Mouse (Mus musculus) left cerebral cortex, adult 18-20 months (tissue): Measurements from ENCODE around the gene Podnl1. TPM values are rescaled to one million over a fixed set of nuclear protein-coding genes. Genes with fewer than 3 reads are reported as not detected.

Experiments used
- DNase-seq, 2 experiments: peaks; one replicate each; pipeline ENCODE4 v3.0.0; 2021 to 2022; ENCODE audit warnings: low spot score in 2 of 2, mixed read lengths in 1 of 2
- total RNA-seq, 2 experiments: library from RNA; stranded (reverse); gene quantifications; 2 replicates each; pipeline ENCODE4 v1.2.3; 2021

Gene Podnl1
- total RNA-seq, 2 experiments from 2014 or later, result not detected

DNA sequence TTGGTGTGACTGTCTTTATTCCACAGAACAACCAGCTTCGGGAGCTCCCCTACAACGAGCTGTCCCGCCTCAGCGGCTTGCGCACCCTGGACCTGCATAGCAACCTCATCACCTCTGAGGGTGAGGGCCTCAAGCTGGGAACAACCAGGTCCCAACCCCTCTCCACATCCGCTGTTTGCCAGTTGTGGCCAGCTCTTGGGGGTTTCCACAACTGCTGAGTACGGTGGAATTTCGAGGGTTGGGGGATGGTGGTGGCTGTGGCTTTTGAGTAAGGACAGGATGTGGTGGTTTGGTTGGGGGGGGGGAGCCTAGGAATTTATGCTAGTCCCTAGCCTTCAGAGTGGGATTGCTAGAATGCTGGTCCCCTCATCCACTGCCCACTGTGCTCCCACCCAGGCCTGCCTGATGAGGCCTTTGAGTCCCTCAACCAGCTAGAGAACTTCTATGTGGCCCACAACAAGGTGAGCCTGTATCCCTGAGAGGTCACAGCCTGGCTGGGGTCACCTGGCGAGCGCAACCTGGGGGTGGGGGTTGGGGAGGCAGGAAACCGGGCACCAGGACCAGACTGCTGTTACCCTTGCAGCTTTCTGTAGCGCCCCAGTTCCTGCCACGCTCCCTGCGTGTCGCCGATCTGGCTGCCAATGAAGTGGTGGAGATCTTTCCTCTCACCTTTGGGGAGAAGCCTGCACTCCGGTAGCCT lies 1.6 kb downstream of the Podnl1 start:
- no peak for DNase-seq

DNA sequence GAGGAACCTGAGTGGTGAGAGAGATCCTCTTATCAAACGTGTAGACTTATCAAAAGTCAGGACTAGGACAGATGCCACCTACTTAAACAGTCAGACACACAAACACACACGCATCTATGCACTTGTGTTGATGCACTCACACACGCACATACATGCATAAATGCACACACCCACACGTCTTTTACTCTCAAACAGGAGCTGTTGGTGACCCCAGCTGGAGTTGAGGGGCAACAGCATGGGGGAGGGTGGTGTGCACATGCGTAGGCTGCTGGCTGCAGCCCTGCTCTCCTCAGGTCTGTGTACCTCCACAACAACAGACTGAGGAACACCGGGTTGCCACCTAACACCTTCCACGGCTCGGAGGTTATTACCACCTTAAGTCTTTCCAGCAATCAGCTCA lies 2.5 kb downstream of the Podnl1 start:
- DNase-seq, result no peak

DNA sequence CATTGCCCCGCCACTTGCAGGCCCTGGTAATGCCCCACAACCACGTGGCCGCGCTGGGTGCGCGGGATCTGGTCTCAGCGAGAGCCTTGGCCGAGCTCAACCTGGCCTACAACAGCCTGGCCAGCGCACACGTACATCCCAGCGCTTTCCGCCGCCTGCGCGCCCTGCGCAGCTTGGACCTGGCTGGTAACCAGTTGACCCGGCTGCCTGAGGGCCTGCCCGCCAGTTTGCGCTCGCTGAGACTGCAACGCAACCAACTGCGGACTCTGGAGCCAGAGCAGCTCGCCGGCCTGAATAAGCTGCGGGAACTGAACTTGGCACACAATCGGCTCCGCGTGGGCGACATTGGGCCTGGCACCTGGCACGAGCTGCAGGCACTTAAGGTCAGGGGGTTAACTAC lies 5.0 kb downstream of the Podnl1 start:
- DNase-seq, result no peak

GRCm38 (mm10) chr8:84132225-84132624 lies 6.4 kb downstream of the Podnl1 start:
- DNase-seq, result no peak

DNA sequence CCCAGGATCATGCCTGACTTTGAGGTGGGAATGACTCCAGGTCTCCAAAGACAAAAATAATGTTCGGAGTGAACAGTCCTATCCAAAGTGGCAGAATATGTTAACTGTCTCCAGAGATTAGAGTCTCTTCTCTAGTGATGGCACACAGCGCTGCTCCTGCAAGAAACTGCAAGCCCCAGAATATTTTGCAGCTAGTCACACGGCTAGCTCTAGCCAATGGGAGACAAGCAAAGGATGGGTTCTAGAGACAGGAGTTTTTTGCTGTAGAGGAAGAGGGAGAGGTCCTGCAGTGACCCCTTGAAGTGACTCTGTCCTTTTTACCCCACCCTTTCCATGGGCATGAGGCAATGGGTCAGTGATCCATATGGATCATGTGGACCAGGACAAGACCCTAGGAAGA lies 12.1 kb downstream of the Podnl1 start:
- no peak for DNase-seq

GRCm38 (mm10) chr8:84140838-84141237 lies 15.0 kb downstream of the Podnl1 start:
- DNase-seq, result no peak

DNA sequence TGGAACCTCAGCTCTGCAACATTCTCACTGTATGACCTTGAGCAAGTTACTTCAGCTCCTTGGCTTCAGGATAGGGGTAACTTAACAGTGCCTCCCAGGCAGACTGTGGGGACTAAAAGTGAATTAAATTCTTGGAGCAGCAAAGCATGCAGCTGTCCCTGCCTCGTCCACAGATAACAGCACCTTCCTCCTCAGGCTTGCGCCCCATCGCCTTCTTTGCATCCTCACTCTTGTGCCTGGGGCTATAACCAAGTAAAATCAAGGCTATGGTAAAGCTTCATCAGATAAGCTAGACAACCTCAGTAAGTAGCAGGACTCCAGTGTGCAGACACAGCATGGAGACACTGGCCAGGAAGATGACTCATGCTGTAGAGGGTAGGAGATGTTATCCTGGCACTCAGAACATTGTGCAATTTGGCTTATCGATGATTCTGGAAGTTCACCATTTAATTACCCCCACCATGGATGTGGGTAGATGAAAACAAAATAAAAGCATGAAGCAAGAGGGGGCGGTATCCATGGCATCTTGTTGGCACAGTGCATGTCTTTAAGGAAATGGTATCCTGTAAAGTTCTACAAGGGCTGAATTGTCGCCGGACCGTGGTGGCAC lies 19.0 kb downstream of the Podnl1 start:
- DNase-seq, result no peak

DNA sequence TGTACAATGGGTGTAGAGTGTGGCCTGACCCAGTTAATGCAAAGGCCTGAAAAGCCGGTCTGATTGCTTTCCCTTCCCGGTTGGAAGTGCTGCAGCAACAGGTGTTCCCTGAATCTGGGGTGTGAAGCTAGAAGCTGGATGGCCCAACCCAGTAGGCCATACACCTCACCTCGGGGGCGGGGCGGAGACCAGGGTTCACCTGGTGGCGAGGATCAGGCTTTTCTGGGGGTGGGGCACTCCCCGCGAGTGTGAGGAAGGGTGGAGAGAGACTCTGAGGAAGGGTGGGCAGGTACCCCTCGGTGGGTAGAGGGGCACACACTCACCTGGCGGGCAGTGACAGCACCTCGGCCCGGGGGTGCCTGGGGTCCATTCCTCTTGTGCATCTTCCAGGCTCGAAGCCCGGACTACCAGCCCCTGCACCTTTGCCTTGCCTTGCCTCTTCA lies 21.6 kb downstream of the Podnl1 start:
- DNase-seq, result no peak

DNA sequence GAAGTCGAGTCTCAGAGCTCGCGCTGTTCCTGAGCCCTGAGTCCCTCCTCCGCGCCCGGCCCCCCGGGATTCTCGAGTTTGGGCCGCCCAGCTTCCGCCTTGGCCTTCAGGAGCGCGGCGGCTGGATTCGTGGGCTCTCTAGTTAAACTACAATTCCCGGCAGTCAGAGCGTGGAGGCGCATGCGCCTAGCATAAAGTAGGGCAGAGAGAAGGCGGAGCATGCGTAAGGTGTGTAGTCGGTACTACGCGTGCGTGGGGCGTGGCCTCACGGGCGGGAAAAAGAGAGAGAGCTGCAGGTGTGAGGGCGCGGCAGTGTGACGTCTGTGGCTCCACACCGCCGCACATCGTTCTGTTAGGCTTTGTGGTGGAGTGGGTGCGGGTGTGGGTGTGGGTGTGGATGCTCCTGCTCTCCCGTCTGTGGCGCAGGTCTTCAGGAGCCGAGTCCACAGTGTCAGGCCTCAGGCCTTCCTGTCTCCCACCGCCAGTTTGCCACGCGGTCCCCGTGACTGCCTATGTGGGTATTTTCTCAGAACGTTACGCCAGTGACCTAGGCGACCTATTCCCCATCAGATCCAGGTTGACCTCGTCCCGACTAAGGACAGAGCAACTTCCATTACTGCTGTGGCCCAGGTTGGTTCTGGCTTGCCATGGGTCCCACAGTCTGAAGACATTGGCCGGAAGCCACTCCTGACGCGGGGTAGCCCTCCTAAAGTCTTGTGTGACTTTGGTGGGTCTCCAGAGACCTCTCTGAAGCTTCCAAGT lies 22.2 kb downstream of the Podnl1 start, which contains the start of the genes Cc2d1a and 4930432K21Rik:
Gene Cc2d1a, minus strand, starts transcription at position 168 of the 762 bp plus-strand sequence.
Gene 4930432K21Rik, plus strand, starts transcription at position 257 of the 762 bp plus-strand sequence.
- peak; percentile 95 to 97 for DNase-seq

GRCm38 (mm10) chr8:84148531-84148850 lies 22.7 kb downstream of the Podnl1 start:
- no peak for DNase-seq

GRCm38 (mm10) chr8:84149181-84149580 lies 23.4 kb downstream of the Podnl1 start:
- no peak for DNase-seq

- no peak for DNase-seq
Observed at GRCm38 (mm10) chr8:84157620-84158019, 31.8 kb downstream of the Podnl1 start.

DNA sequence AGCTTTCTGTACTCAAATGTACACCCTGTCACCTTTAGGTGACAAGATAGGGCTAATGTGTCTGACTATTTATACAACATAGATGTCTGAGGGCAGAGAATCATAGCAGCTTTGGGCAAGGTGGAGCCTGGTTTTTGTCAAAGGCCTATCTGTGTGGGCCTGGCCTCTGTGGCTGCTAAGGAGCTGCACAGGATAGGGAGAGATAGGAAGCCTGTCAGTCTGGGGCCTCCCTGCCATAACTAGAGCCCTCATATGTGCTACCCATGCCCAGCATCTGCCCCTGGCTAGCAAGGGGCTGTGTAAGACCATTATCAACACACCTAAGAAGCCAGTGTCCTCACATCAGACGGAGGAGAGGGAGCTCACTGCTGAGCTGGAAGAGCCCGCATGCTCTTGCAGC lies 41.9 kb downstream of the Podnl1 start:
- no peak for DNase-seq

DNA sequence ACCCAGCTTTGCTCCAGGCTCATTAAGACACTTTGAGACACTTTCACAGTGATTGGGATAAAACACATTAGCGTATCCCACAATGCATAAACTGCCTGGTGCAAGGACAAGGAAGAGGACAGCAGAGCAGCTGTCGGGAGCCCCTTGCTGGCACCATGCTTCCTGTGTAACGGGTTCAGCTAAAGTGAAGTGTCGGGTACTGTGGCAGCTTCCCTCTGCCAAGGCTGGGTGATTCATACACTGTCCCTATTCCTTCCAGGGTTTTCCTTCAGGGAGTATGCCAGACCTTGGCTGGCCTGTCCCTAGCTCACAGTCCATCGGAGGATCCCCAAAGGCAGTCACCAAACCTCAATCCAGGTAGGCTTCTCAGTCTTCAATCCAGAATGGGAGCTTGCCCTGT lies 44.3 kb downstream of the Podnl1 start:
- no peak for DNase-seq

DNA sequence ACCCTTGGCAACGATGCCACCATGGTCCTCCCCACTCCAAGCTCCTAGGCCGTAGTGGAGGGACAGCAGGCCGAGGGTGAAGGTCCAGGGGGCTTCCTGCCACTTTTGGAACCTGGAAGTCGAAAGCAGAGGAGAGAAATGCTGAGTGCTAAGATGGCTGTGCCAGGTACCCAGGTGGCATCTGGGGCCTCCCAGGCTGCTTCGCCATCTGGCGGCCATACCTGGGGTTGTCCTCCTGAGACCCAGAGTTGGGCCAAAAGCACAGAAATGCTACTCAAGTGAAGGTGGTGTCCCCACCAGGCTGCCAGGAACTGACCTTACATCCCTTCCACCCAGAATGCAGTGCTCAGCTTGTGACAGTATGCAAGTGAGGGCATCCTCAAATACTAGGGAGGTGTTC lies 48.1 kb downstream of the Podnl1 start:
- DNase-seq, result no peak

- no peak for DNase-seq
Observed at GRCm38 (mm10) chr8:84176560-84176959, 50.8 kb downstream of the Podnl1 start.

- DNase-seq, result no peak
Observed at GRCm38 (mm10) chr8:84177405-84177804, 51.6 kb downstream of the Podnl1 start.

DNA sequence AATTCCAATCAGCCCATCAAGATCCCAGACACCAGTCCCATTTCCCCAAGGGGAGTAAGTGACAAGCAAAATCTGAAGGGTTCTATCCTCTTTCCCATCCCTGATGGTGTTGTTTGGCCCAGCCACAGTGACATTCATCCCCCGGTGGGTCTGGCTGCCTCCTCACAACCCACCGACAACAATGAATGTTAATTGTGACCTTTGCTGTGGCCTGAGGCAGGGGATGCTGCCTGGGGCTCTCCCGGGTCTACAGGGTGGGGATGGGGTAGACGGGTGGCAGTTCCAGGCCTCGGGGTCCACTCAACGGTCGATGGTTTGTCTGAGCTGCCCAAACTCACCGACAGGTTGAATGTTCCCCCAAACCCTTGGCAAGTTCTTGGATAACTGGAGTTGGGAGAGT lies 52.8 kb downstream of the Podnl1 start:
- DNase-seq, result no peak

GRCm38 (mm10) chr8:84179946-84180345 lies 54.2 kb downstream of the Podnl1 start:
- DNase-seq, result no peak

DNA sequence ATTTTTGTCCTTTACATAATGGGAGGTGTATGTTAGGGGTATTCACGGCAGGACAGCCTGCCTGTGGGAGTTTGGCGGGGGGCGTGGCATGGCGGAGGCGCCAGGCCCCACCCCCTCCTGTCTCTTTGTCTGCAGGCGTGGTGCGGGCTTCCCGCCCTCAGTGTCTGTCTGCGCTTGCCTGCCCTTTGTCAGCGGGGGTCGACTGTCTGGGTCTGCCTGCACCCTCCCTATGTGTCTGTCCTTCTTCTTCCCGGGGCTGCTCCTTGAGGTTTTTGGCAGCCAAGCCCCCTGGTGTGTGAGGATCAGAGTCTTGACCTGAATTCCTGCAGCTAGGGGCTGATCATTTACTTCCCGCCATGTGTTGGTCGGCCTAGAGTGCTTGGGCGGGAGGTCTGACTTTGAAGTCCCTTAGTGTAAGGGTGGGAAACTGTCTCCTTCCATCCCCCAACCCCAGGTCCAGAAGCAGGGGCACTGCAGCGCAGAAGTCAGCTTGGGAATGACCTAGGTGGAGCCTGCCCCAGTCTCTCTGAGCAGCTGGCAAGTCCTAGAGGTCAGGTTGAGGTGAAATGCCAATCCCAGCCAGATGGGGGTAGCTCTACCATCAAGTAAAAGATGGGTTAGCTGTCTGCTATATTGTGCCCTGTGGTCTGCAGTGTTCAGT lies 54.9 kb downstream of the Podnl1 start:
- peak; percentile 5 to 29 for DNase-seq
